Comparison of ENCODE assay signal across 9 mouse cellular contexts in genomic region chr4:119932549-119933257, GRCm38 (mm10).
A peak's percentile ranks its signal among the peaks of the same experiment; 100 is the strongest.
DNase-seq lines count a peak whose midpoint lies in the region; ATAC-seq lines count a peak whose summit lies in the region.
"Had no signal": no experiment of that assay in that cellular context is flagged by ENCODE, and none has a peak within 500 bp of the region (broad histone marks: within the 10 kb centered on the region; RNA-seq: fewer than 3 reads in every experiment).

No protein-coding gene starts in this region.

- 0 out of 2 replicates have a peak, but pooled peaks cover 4% of the 10 kb centered on the region for H3K4me1 ChIP-seq in kidney, embryonic 14.5 days (ENCODE audit: control insufficient read depth, insufficient read depth, low read length)
- no peaks in the 10 kb centered on the region; the same call in 1 of the 2 replicates for H3K4me1 ChIP-seq in hindbrain, embryonic 11.5 days (replicated peaks; ENCODE audit: control insufficient read depth, insufficient read depth, low read length)
- H3K4me1 ChIP-seq in neural tube, embryonic 13.5 days (replicated peaks) = peaks cover 44% of the 10 kb centered on the region
- H3K4me1 ChIP-seq: embryonic facial prominence, embryonic 15.5 days had no signal

- no peak overlapping the region for H3K4me3 ChIP-seq in kidney, embryonic 14.5 days (ENCODE audit: low read length)
- H3K4me3 ChIP-seq in hindbrain, embryonic 11.5 days (ENCODE audit: low read depth, low read length) = no peak overlapping the region
- no peak overlapping the region for H3K4me3 ChIP-seq in neural tube, embryonic 13.5 days
- H3K4me3 ChIP-seq: embryonic facial prominence, embryonic 15.5 days had no signal

- 17% methylated on average over 13 of the region's 13 CpGs for WGBS in kidney, embryonic 14.5 days
- WGBS in hindbrain, embryonic 11.5 days = 41% methylated on average over 13 of the region's 13 CpGs
- WGBS in neural tube, embryonic 13.5 days = 10% methylated on average over 13 of the region's 13 CpGs

- no peak for DNase-seq in kidney, adult 8-10 months
- peak; percentile 42 for DNase-seq in adrenal gland, postnatal 25 days
- peak; percentile 16 for DNase-seq in hindbrain, embryonic 11.5 days (ENCODE audit: low spot score)
- no peak for DNase-seq in thymus, postnatal 10 days (ENCODE audit: low spot score in 2 of 2)

- no peak overlapping the region for H3K4me2 ChIP-seq in kidney, embryonic 14.5 days (replicated peaks; ENCODE audit: low read depth, low read length)
- no peak overlapping the region for H3K4me2 ChIP-seq in hindbrain, embryonic 11.5 days (replicated peaks; ENCODE audit: low read depth, low read length)
- no peak overlapping the region for H3K4me2 ChIP-seq in neural tube, embryonic 13.5 days
- H3K4me2 ChIP-seq: embryonic facial prominence, embryonic 15.5 days had no signal

- H3K27ac ChIP-seq in kidney, embryonic 14.5 days (ENCODE audit: low read depth, low read length) = no peak overlapping the region
- 0 out of 2 replicates have a peak overlapping the region, but pooled peaks have one; percentile 39 for H3K27ac ChIP-seq in hindbrain, embryonic 11.5 days (ENCODE audit: low read depth, low read length)
- peak overlapping the region; percentile 71 for H3K27ac ChIP-seq in neural tube, embryonic 13.5 days (replicated peaks)
- H3K27ac ChIP-seq: embryonic facial prominence, embryonic 15.5 days had no signal

- ATAC-seq in kidney, embryonic 14.5 days (ENCODE audit: low FRiP score, low TSS enrichment) = peak; percentile 80
- peak; percentile 74 for ATAC-seq in hindbrain, embryonic 11.5 days (ENCODE audit: low FRiP score)
- peak; percentile 85 for ATAC-seq in neural tube, embryonic 13.5 days (ENCODE audit: low read depth)
- no peak for ATAC-seq in megakaryocyte-erythroid progenitor cell, adult 5-6 weeks (replicated peaks; ENCODE audit: low FRiP score, low TSS enrichment, poor library complexity, severe bottlenecking)
- no peak for ATAC-seq in granulocyte monocyte progenitor cell, adult 5-6 weeks (replicated peaks; ENCODE audit: poor library complexity, severe bottlenecking)

- H3K9me3 ChIP-seq in kidney, embryonic 14.5 days (ENCODE audit: control insufficient read depth, low read length) = no peaks in the 10 kb centered on the region
- H3K9me3 ChIP-seq in hindbrain, embryonic 11.5 days (ENCODE audit: control insufficient read depth, low read length) = no peaks in the 10 kb centered on the region
- H3K9me3 ChIP-seq in neural tube, embryonic 13.5 days = no peaks in the 10 kb centered on the region
- H3K9me3 ChIP-seq: embryonic facial prominence, embryonic 15.5 days had no signal

- H3K27me3 ChIP-seq in kidney, embryonic 14.5 days (ENCODE audit: control insufficient read depth, insufficient read depth, low read length) = no peaks in the 10 kb centered on the region
- no peaks in the 10 kb centered on the region for H3K27me3 ChIP-seq in hindbrain, embryonic 11.5 days (ENCODE audit: control insufficient read depth, insufficient read depth, low read length)
- H3K27me3 ChIP-seq in neural tube, embryonic 13.5 days = peaks cover 3% of the 10 kb centered on the region
- H3K27me3 ChIP-seq: embryonic facial prominence, embryonic 15.5 days had no signal

- no peak overlapping the region for H3K9ac ChIP-seq in kidney, embryonic 14.5 days (ENCODE audit: low read depth, low read length)
- no peak overlapping the region for H3K9ac ChIP-seq in hindbrain, embryonic 11.5 days (ENCODE audit: low read depth, low read length)
- 0 out of 2 replicates have a peak overlapping the region, but pooled peaks have one; percentile 12 for H3K9ac ChIP-seq in neural tube, embryonic 13.5 days
- H3K9ac ChIP-seq: embryonic facial prominence, embryonic 15.5 days had no signal

- H3K36me3 ChIP-seq in kidney, embryonic 14.5 days (ENCODE audit: control insufficient read depth, insufficient read depth, low read length) = no peaks in the 10 kb centered on the region
- H3K36me3 ChIP-seq in hindbrain, embryonic 11.5 days (ENCODE audit: control insufficient read depth, insufficient read depth, low read length) = no peaks in the 10 kb centered on the region
- H3K36me3 ChIP-seq in neural tube, embryonic 13.5 days = no peaks in the 10 kb centered on the region
- H3K36me3 ChIP-seq: embryonic facial prominence, embryonic 15.5 days had no signal

Comparison
In these comparisons a context has a peak if more than half of its experiments do, and no peak if none do; other contexts are left out.
1. ATAC-seq: peak in kidney, embryonic 14.5 days (single experiment), hindbrain, embryonic 11.5 days (single experiment) and neural tube, embryonic 13.5 days (single experiment); none in megakaryocyte-erythroid progenitor cell, adult 5-6 weeks (single experiment) and granulocyte monocyte progenitor cell, adult 5-6 weeks (single experiment).
2. DNase-seq: peak in adrenal gland, postnatal 25 days (single experiment) and hindbrain, embryonic 11.5 days (single experiment); none in kidney, adult 8-10 months (0 of 2) and thymus, postnatal 10 days (0 of 2).